Mouse (Mus musculus): ENCODE results near the gene Zfp280b.

DNA sequence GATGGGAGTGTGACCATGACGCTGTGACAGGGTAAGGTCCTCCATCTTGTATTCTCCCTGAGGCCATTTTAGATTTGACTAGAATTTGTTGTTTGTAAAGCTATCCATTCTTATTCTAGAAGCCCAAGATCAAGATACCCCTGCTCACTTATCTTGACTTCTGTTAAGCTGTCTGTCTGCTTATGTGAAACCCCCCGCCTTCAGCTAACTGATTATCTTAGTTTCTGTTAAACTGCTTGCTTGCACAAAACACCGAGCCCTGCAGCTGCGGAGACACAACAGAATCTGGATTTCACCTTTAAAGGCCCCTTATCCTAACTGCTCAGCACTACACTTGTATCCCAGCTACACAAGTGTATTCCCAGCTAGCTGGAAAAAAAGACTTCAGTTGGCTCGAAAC is 4.5 kb downstream of the Zfp280b start:
- TF ChIP-seq CTCF (conservative IDR thresholded peaks at IDR 0.05 in 1 of 2, IDR thresholded peaks at IDR 0.05 in 1 of 2; ENCODE audit: low read depth in 2 of 2, low read length in 2 of 2) (no peak), POLR2AphosphoS2 (IDR thresholded peaks at IDR 0.05; ENCODE audit: low read depth, low read length) (no peak), MXI1 (IDR thresholded peaks at IDR 0.05; ENCODE audit: low read depth, low read length) (no peak), JUN (IDR thresholded peaks at IDR 0.05; ENCODE audit: insufficient read depth, low read depth, low read length) (no peak), EP300 (IDR thresholded peaks at IDR 0.05; ENCODE audit: low read length) (no peak)

Data from CH12.LX (cell line).